Mouse (Mus musculus) lung, postnatal 0 days (tissue): ENCODE results near the gene Gtf2h1.
"Not testable (repeated sequence)": the region's sequence is repeated elsewhere in the genome, so short reads cannot be mapped to it uniquely, and the experiment has no call there.

Experiments used
- CTCF ChIP-seq: IDR thresholded peaks from 2 replicates; pipeline ENCODE4 v1.5.1; 2016; ENCODE audit warnings: antibody characterized with exemption, mild to moderate bottlenecking
- EP300 ChIP-seq: IDR thresholded peaks from 2 replicates; pipeline ENCODE4 v1.6.1; 2016; ENCODE audit warnings: antibody characterized with exemption, mild to moderate bottlenecking, control low read depth

GRCm38 (mm10) chr7:46832112-46832810 is 36.4 kb downstream of the Gtf2h1 start:
- TF ChIP-seq CTCF, EP300: not testable (repeated sequence)
